Mouse (Mus musculus) ES-Bruce4 (cell line): ENCODE results near the gene Fbxo42. TPM values are rescaled to one million over a fixed set of nuclear protein-coding genes. Genes with fewer than 3 reads are reported as not detected.

Experiments
- H3K27ac ChIP-seq: 2 replicates; pipeline ENCODE4 v1.5.1; 2012; ENCODE audit warnings: low read length, inconsistent platforms; ENCODE audit not compliant: insufficient read depth
- H3K27me3 ChIP-seq: 2 replicates; pipeline ENCODE4 v1.6.1; 2012; ENCODE audit warnings: mild to moderate bottlenecking, low read length, inconsistent platforms; ENCODE audit not compliant: control insufficient read depth, poor library complexity, insufficient read depth, severe bottlenecking
- H3K36me3 ChIP-seq: 2 replicates; pipeline ENCODE4 v1.6.1; 2012; ENCODE audit warnings: inconsistent platforms, mild to moderate bottlenecking, low read length, moderate library complexity; ENCODE audit not compliant: control insufficient read depth, poor library complexity, insufficient read depth, severe bottlenecking
- H3K4me1 ChIP-seq: one replicate; pipeline ENCODE4 v1.8.1; 2011; ENCODE audit warnings: low read length; ENCODE audit not compliant: control insufficient read depth, insufficient read depth
- H3K4me3 ChIP-seq: 2 replicates; pipeline ENCODE4 v1.5.1; 2011; ENCODE audit warnings: low read depth, mild to moderate bottlenecking, low read length
- H3K9ac ChIP-seq: 2 replicates; pipeline ENCODE4 v1.6.1; 2012; ENCODE audit warnings: low read depth, mild to moderate bottlenecking, inconsistent platforms; ENCODE audit not compliant: poor library complexity, severe bottlenecking
- H3K9me3 ChIP-seq: replicated peaks from 2 replicates; pipeline ENCODE4 v1.6.1; 2012; ENCODE audit warnings: mild to moderate bottlenecking, low read length, inconsistent platforms; ENCODE audit not compliant: control insufficient read depth, poor library complexity, insufficient read depth, severe bottlenecking
- CTCF ChIP-seq: IDR thresholded peaks from one replicate; pipeline ENCODE4 v1.8.1; 2011; ENCODE audit warnings: low read depth, low read length
- EP300 ChIP-seq: IDR thresholded peaks from 2 replicates; pipeline ENCODE4 v1.6.1; 2011; ENCODE audit warnings: low read depth, low read length; ENCODE audit not compliant: insufficient read depth
- POLR2A ChIP-seq: IDR thresholded peaks from one replicate; pipeline ENCODE4 v1.8.1; 2011; ENCODE audit warnings: low read length; ENCODE audit not compliant: insufficient read depth
- polyA plus RNA-seq: library from polyadenylated mRNA; stranded (reverse); fragments of >200 nt; gene quantifications from 2 replicates; pipeline ENCODE4 v1.2.4, GENCODE M21; 2011; ENCODE audit warnings: low read depth; ENCODE audit not compliant: missing spikeins, insufficient read depth, insufficient read length

Gene Fbxo42
- polyA plus RNA-seq, 1 experiment = 31.8 TPM

GRCm38 (mm10) chr4:141122663-141123062 lies 25.1 kb upstream of the Fbxo42 start:
- peaks cover 6% of the 10 kb centered on the region for H3K4me1 ChIP-seq
- H3K9me3 ChIP-seq = no peaks in the 10 kb centered on the region
- H3K4me3 ChIP-seq = no peak overlapping the region
- H3K9ac ChIP-seq = no peak overlapping the region
- H3K27ac ChIP-seq = no peak overlapping the region
- no peak for TF ChIP-seq CTCF
- TF ChIP-seq POLR2A = no peak
- TF ChIP-seq EP300 = no peak
- peaks cover 4% of the 10 kb centered on the region for H3K36me3 ChIP-seq
- no peaks in the 10 kb centered on the region for H3K27me3 ChIP-seq

GRCm38 (mm10) chr4:141123065-141123464 lies 24.6 kb upstream of the Fbxo42 start:
- no peaks in the 10 kb centered on the region for H3K9me3 ChIP-seq
- TF ChIP-seq POLR2A (no peak), CTCF (no peak)
- no peak overlapping the region for H3K4me3 ChIP-seq
- no peak overlapping the region for H3K9ac ChIP-seq
- no peaks in the 10 kb centered on the region for H3K27me3 ChIP-seq
- H3K4me1 ChIP-seq = peaks cover 6% of the 10 kb centered on the region
- no peak overlapping the region for H3K27ac ChIP-seq
- peaks cover 3% of the 10 kb centered on the region for H3K36me3 ChIP-seq

- Histone ChIP-seq H3K36me3 (no peaks in the 10 kb centered on the region), H3K9me3 (no peaks in the 10 kb centered on the region), H3K27ac (no peak overlapping the region), H3K27me3 (no peaks in the 10 kb centered on the region), H3K9ac (no peak overlapping the region), H3K4me3 (no peak overlapping the region), H3K4me1 (peaks cover 9% of the 10 kb centered on the region)
- TF ChIP-seq POLR2A (no peak), CTCF (no peak), EP300 (no peak)
These were observed 18.5 kb upstream of the Fbxo42 start for GRCm38 (mm10) chr4:141129190-141129710.

- no peak overlapping the region for H3K4me3 ChIP-seq
- H3K4me1 ChIP-seq = peaks cover 9% of the 10 kb centered on the region
- TF ChIP-seq POLR2A (no peak), CTCF (no peak), EP300 (no peak)
- no peaks in the 10 kb centered on the region for H3K27me3 ChIP-seq
- no peaks in the 10 kb centered on the region for H3K36me3 ChIP-seq
- no peak overlapping the region for H3K9ac ChIP-seq
- no peaks in the 10 kb centered on the region for H3K9me3 ChIP-seq
- H3K27ac ChIP-seq = no peak overlapping the region
These were observed 16.9 kb upstream of the Fbxo42 start for GRCm38 (mm10) chr4:141130704-141131342.

GRCm38 (mm10) chr4:141131531-141132061 lies 16.1 kb upstream of the Fbxo42 start:
- TF ChIP-seq POLR2A (no peak), CTCF (no peak), EP300 (no peak)
- Histone ChIP-seq H3K9me3 (no peaks in the 10 kb centered on the region), H3K27me3 (no peaks in the 10 kb centered on the region), H3K36me3 (no peaks in the 10 kb centered on the region), H3K4me1 (peaks cover 9% of the 10 kb centered on the region), H3K4me3 (no peak overlapping the region), H3K27ac (no peak overlapping the region), H3K9ac (no peak overlapping the region)

- TF ChIP-seq POLR2A = no peak
- TF ChIP-seq EP300 = no peak
- TF ChIP-seq CTCF = no peak
- Histone ChIP-seq H3K27ac (no peak overlapping the region), H3K9ac (no peak overlapping the region)
These were observed 15.5 kb upstream of the Fbxo42 start for GRCm38 (mm10) chr4:141132191-141132590.

More at GRCm38 (mm10) chr4:141132191-141132590, 15.5 kb upstream of the Fbxo42 start:
- Histone ChIP-seq H3K4me1 (peaks cover 10% of the 10 kb centered on the region), H3K27me3 (no peaks in the 10 kb centered on the region), H3K9me3 (no peaks in the 10 kb centered on the region), H3K4me3 (no peak overlapping the region), H3K36me3 (no peaks in the 10 kb centered on the region)
